Mouse (Mus musculus) megakaryocyte, embryonic 14.5 days (primary cell): ENCODE measurements at regions not wholly inside any gene's neighbourhood (a gene's known extent, or its start where the extent isn't known, plus 50 kb on each side); places are given as distances from the start of the nearest gene placed in this dataset.

ENCODE experiments used
- FLI1 ChIP-seq: IDR thresholded peaks from 2 replicates; pipeline ENCODE4 v1.6.1; 2012; ENCODE audit warnings: low read length, inconsistent platforms, mixed read lengths
- GATA1 ChIP-seq: IDR thresholded peaks from 3 replicates; pipeline ENCODE4 v1.6.1; 2012; ENCODE audit warnings: mixed read lengths, low read length, inconsistent platforms, borderline replicate concordance

DNA sequence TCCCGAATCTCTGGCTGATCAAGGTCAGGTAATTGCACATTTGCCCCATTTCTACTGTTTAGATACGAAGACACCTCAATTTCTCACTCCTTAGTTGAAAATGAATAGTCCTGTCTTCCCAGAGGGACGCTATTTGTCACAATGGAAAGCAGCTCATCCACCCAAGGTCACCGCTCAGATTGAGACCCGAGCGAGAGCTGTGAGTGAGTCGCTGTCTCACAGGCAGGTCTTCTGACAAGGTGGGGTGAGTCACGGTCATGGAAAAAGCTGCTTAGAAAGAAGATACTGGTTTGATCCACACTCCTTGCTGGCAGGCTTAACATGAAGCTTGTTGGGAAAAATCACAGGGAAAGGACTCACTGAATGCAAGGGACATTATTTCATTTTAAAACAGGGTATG lies 171.9 kb upstream of the Tgfbr2 start:
- TF ChIP-seq GATA1, result no peak
- no peak for TF ChIP-seq FLI1
